Mouse (Mus musculus): ENCODE data around the gene Lhfp.

The Lhfp gene

GRCm38 (mm10) chr3:53041411-53042239 lies at the start of gene Lhfp:
Lhfp (plus strand) TSS chr3:53041528.
- peak; percentile 53 for DNase-seq (ENCODE audit: low read depth, low spot score)

GRCm38 (mm10) chr3:52993296-52993695 lies 48.0 kb upstream of the Lhfp start:
- no peak for DNase-seq (ENCODE audit: low read depth, low spot score)

- DNase-seq (ENCODE audit: low read depth, low spot score) = no peak
These were observed 46.7 kb upstream of the Lhfp start for GRCm38 (mm10) chr3:52994666-52995065.

- no peak for DNase-seq (ENCODE audit: low read depth, low spot score)
These were observed 44.7 kb upstream of the Lhfp start for GRCm38 (mm10) chr3:52996635-52997034.

GRCm38 (mm10) chr3:52997381-52997780 lies 43.9 kb upstream of the Lhfp start:
- DNase-seq (ENCODE audit: low read depth, low spot score) = no peak

GRCm38 (mm10) chr3:52999016-52999744 lies 42.1 kb upstream of the Lhfp start:
- no peak for DNase-seq (ENCODE audit: low read depth, low spot score)

- DNase-seq (ENCODE audit: low read depth, low spot score) = no peak
These were observed 41.3 kb upstream of the Lhfp start for GRCm38 (mm10) chr3:52999996-53000395.

GRCm38 (mm10) chr3:53002076-53002475 lies 39.3 kb upstream of the Lhfp start:
- no peak for DNase-seq (ENCODE audit: low read depth, low spot score)

- no peak for DNase-seq (ENCODE audit: low read depth, low spot score)
These were observed 36.8 kb upstream of the Lhfp start for GRCm38 (mm10) chr3:53004406-53005114.

GRCm38 (mm10) chr3:53007411-53007810 lies 33.9 kb upstream of the Lhfp start:
- no peak for DNase-seq (ENCODE audit: low read depth, low spot score)

- peak; percentile 74 for DNase-seq (ENCODE audit: low read depth, low spot score)
These were observed 24.6 kb upstream of the Lhfp start, which contains the start of gene Cog6 for GRCm38 (mm10) chr3:53016436-53017340. Cog6 (minus strand) TSS chr3:53017237.

GRCm38 (mm10) chr3:53027333-53027732 lies 14.0 kb upstream of the Lhfp start:
- DNase-seq (ENCODE audit: low read depth, low spot score) = no peak

- peak; percentile 66 for DNase-seq (ENCODE audit: low read depth, low spot score)
These were observed 12.3 kb upstream of the Lhfp start for GRCm38 (mm10) chr3:53029046-53029445.

- no peak for DNase-seq (ENCODE audit: low read depth, low spot score)
These were observed 9.7 kb upstream of the Lhfp start for GRCm38 (mm10) chr3:53031586-53031985.

- DNase-seq (ENCODE audit: low read depth, low spot score) = no peak
These were observed 8.9 kb upstream of the Lhfp start for GRCm38 (mm10) chr3:53032432-53032831.

GRCm38 (mm10) chr3:53033448-53033847 lies 7.9 kb upstream of the Lhfp start:
- DNase-seq (ENCODE audit: low read depth, low spot score) = peak; percentile 43

- DNase-seq (ENCODE audit: low read depth, low spot score) = no peak
These were observed 5.3 kb upstream of the Lhfp start for GRCm38 (mm10) chr3:53036076-53036475.

- no peak for DNase-seq (ENCODE audit: low read depth, low spot score)
These were observed 4.4 kb upstream of the Lhfp start for GRCm38 (mm10) chr3:53036941-53037340.

GRCm38 (mm10) chr3:53038913-53039312 lies 2.4 kb upstream of the Lhfp start:
- DNase-seq (ENCODE audit: low read depth, low spot score) = no peak

- no peak for DNase-seq (ENCODE audit: low read depth, low spot score)
These were observed 1.6 kb upstream of the Lhfp start for GRCm38 (mm10) chr3:53039746-53040145.

Data from embryo, embryonic 11.5 days (tissue).